Mouse (Mus musculus): ENCODE measurements around the gene Rtn2. TPM values are rescaled to one million over a fixed set of nuclear protein-coding genes. Genes with fewer than 3 reads are reported as not detected.
"Not testable (repeated sequence)": the region's sequence is repeated elsewhere in the genome, so short reads cannot be mapped to it uniquely, and the experiment has no call there.

The Rtn2 gene
- polyA plus RNA-seq, 1 experiment, result 6.8 TPM

- TF ChIP-seq POLR2A (IDR thresholded peaks at IDR 0.05; ENCODE audit: low read depth, low read length) (no peak), CTCF (IDR thresholded peaks at IDR 0.05; ENCODE audit: borderline replicate concordance, insufficient read depth, low read length) (no peak)
- H3K27ac ChIP-seq (ENCODE audit: insufficient read depth, low read length), result no peak overlapping the region
- no peaks in the 10 kb centered on the region for H3K4me1 ChIP-seq (ENCODE audit: control insufficient read depth, insufficient read depth, low read length)
- no peak overlapping the region for H3K4me3 ChIP-seq (ENCODE audit: insufficient read depth, low read length)
Measured at GRCm38 (mm10) chr7:19279052-19279451, 3.4 kb upstream of the Rtn2 start.

GRCm38 (mm10) chr7:19279581-19280114 lies 2.8 kb upstream of the Rtn2 start, which contains the start of gene Ppm1n:
TSS of gene Ppm1n (minus strand) at chr7:19280064.
- no peaks in the 10 kb centered on the region for H3K4me1 ChIP-seq (ENCODE audit: control insufficient read depth, insufficient read depth, low read length)
- no peak within 1 kb of the TSS for H3K27ac ChIP-seq (ENCODE audit: insufficient read depth, low read length)
- H3K4me3 ChIP-seq (ENCODE audit: insufficient read depth, low read length), result no peak within 1 kb of the TSS
- TF ChIP-seq CTCF (IDR thresholded peaks at IDR 0.05; ENCODE audit: borderline replicate concordance, insufficient read depth, low read length), result no peak
- TF ChIP-seq POLR2A (IDR thresholded peaks at IDR 0.05; ENCODE audit: low read depth, low read length), result no peak

- not testable (repeated sequence) for H3K4me3 ChIP-seq (ENCODE audit: insufficient read depth, low read length); H3K4me1 ChIP-seq (ENCODE audit: control insufficient read depth, insufficient read depth, low read length); H3K27ac ChIP-seq (ENCODE audit: insufficient read depth, low read length)
Measured at GRCm38 (mm10) chr7:19281680-19282304, 632 bp upstream of the Rtn2 start.

DNA sequence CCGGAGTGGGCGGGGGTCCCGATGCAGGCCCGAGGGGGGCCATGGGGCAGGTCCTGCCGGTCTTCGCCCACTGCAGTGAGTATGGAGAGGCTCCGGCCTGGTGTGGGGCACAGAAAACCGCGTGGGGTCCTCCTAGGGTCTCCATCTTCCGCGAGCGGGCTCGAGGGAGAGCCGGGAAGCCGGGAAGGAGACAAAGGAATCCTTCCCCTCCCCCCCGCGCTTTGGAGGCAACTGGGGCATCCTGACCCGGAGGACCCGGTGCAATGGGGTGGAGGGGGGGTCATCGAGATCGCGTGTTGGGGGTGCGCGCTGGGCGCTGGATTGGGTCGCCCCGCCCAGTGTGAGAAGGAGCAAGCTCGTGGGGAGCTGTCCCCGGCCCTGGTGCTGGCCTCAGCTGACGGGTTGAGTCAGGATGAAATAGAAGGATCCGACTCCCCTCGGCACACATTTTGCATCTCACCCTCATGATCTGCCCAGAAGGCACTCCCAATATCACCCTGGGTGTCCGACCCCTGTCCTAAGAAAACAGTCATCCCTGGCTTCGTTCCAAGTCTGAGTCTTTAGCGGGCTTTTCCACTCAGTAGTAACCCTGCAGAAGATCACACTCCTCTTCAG lies 474 bp downstream of the Rtn2 start:
- H3K4me1 ChIP-seq (ENCODE audit: control insufficient read depth, insufficient read depth, low read length), result no peaks in the 10 kb centered on the region
- TF ChIP-seq CTCF (IDR thresholded peaks at IDR 0.05; ENCODE audit: borderline replicate concordance, insufficient read depth, low read length) (no peak), POLR2A (IDR thresholded peaks at IDR 0.05; ENCODE audit: low read depth, low read length) (no peak)
- H3K4me3 ChIP-seq (ENCODE audit: insufficient read depth, low read length), result peak overlapping the region; percentile 43
- no peak overlapping the region for H3K27ac ChIP-seq (ENCODE audit: insufficient read depth, low read length)

- TF ChIP-seq CTCF (IDR thresholded peaks at IDR 0.05; ENCODE audit: borderline replicate concordance, insufficient read depth, low read length), result no peak
- TF ChIP-seq POLR2A (IDR thresholded peaks at IDR 0.05; ENCODE audit: low read depth, low read length), result no peak
- Histone ChIP-seq H3K4me3 (ENCODE audit: insufficient read depth, low read length) (no peak overlapping the region), H3K4me1 (ENCODE audit: control insufficient read depth, insufficient read depth, low read length) (no peaks in the 10 kb centered on the region), H3K27ac (ENCODE audit: insufficient read depth, low read length) (no peak overlapping the region)
Measured at GRCm38 (mm10) chr7:19283406-19283804, 981 bp downstream of the Rtn2 start.

DNA sequence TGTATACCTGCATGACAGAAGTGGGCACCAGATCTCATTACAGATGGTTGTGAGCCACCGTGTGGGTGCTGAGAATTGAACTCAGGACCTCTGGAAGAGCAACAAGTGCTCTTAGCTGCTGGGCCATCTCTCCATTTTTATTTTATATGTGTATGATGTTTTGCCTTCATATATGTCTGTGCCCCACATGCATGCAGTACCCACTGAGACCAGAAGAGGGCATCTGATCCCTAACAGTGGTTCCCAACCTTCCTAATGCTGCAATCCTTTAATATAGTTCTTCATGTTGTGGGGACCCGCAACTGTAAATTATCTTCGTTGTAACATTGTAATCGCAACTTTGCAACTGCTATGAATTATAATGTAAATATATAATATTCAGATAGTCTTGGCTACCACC lies 2.3 kb downstream of the Rtn2 start:
- Histone ChIP-seq H3K4me1 (ENCODE audit: control insufficient read depth, insufficient read depth, low read length) (no peaks in the 10 kb centered on the region), H3K4me3 (ENCODE audit: insufficient read depth, low read length) (no peak overlapping the region), H3K27ac (ENCODE audit: insufficient read depth, low read length) (no peak overlapping the region)
- TF ChIP-seq POLR2A (IDR thresholded peaks at IDR 0.05; ENCODE audit: low read depth, low read length), result no peak
- peak; percentile 33; the same call in 1 of the 2 replicates for TF ChIP-seq CTCF (IDR thresholded peaks at IDR 0.05; ENCODE audit: borderline replicate concordance, insufficient read depth, low read length)

- TF ChIP-seq CTCF (IDR thresholded peaks at IDR 0.05; ENCODE audit: borderline replicate concordance, insufficient read depth, low read length) (no peak), POLR2A (IDR thresholded peaks at IDR 0.05; ENCODE audit: low read depth, low read length) (no peak)
- peak overlapping the region; percentile 39 for H3K4me3 ChIP-seq (ENCODE audit: insufficient read depth, low read length)
- no peak overlapping the region for H3K27ac ChIP-seq (ENCODE audit: insufficient read depth, low read length)
- no peaks in the 10 kb centered on the region for H3K4me1 ChIP-seq (ENCODE audit: control insufficient read depth, insufficient read depth, low read length)
Measured at GRCm38 (mm10) chr7:19290969-19291596, 8.7 kb downstream of the Rtn2 start.

DNA sequence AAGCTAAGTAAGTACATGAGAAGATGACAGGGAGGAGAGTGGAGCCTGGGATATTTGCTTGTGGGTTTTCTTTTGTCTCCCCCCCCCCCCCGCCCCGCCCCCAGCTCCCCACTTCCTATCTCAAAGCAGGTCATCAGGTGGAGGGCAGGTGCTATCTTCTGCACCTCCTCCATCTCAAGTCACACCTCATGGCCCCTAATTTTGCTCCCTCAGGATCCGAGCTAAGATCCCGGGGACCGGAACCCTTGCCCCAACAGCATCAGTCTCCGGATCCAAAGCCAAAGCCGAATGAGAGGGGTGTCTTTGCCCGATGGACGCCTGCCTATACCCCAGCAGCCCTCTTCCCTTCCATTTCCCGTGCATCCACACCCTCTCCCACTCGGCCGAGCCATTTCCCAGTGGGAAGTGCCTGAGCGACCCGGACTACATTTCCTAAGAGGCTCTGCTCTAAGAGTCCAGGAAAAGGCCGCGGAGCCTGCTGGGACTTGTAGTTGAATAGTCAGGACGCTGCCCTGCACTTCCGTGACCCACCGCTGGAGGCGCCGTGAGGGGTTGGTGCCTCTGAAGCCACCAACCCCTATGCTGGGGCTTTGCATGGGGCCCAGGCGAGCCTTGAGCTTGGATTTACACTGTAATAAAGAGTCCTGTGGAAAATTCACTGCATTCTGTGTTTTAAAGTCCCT lies 13.2 kb downstream of the Rtn2 start:
- TF ChIP-seq CTCF (IDR thresholded peaks at IDR 0.05; ENCODE audit: borderline replicate concordance, insufficient read depth, low read length) (peak; percentile 78; the same call in 1 of the 2 replicates), POLR2A (IDR thresholded peaks at IDR 0.05; ENCODE audit: low read depth, low read length) (peak; percentile 38; the same call in 1 of the 2 replicates)
- Histone ChIP-seq H3K4me1 (ENCODE audit: control insufficient read depth, insufficient read depth, low read length) (no peaks in the 10 kb centered on the region), H3K27ac (ENCODE audit: insufficient read depth, low read length) (no peak overlapping the region), H3K4me3 (ENCODE audit: insufficient read depth, low read length) (no peak overlapping the region)

- no peaks in the 10 kb centered on the region for H3K4me1 ChIP-seq (ENCODE audit: control insufficient read depth, insufficient read depth, low read length)
- TF ChIP-seq CTCF (IDR thresholded peaks at IDR 0.05; ENCODE audit: borderline replicate concordance, insufficient read depth, low read length) (no peak), POLR2A (IDR thresholded peaks at IDR 0.05; ENCODE audit: low read depth, low read length) (no peak)
- no peak overlapping the region for H3K27ac ChIP-seq (ENCODE audit: insufficient read depth, low read length)
- H3K4me3 ChIP-seq (ENCODE audit: insufficient read depth, low read length), result no peak overlapping the region
Measured at GRCm38 (mm10) chr7:19297034-19297433, 14.6 kb downstream of the Rtn2 start.

Measured in embryonic fibroblast, embryonic 13.5 days (primary cell).